Mouse (Mus musculus) cerebellum, adult 11-12 months (tissue): ENCODE measurements around the gene Ccdc155.
"Not testable (repeated sequence)": the region's sequence is repeated elsewhere in the genome, so short reads cannot be mapped to it uniquely, and the experiment has no call there.

Source experiments
- DNase-seq: peaks from one replicate; pipeline ENCODE4 v3.0.0; 2022

Gene Ccdc155

GRCm38 (mm10) chr7:45162996-45163615, 41.6 kb downstream of the Ccdc155 start:
- peak; percentile 60 for DNase-seq

- no peak for DNase-seq
Observed at GRCm38 (mm10) chr7:45162551-45162950, 42.1 kb downstream of the Ccdc155 start.

DNA sequence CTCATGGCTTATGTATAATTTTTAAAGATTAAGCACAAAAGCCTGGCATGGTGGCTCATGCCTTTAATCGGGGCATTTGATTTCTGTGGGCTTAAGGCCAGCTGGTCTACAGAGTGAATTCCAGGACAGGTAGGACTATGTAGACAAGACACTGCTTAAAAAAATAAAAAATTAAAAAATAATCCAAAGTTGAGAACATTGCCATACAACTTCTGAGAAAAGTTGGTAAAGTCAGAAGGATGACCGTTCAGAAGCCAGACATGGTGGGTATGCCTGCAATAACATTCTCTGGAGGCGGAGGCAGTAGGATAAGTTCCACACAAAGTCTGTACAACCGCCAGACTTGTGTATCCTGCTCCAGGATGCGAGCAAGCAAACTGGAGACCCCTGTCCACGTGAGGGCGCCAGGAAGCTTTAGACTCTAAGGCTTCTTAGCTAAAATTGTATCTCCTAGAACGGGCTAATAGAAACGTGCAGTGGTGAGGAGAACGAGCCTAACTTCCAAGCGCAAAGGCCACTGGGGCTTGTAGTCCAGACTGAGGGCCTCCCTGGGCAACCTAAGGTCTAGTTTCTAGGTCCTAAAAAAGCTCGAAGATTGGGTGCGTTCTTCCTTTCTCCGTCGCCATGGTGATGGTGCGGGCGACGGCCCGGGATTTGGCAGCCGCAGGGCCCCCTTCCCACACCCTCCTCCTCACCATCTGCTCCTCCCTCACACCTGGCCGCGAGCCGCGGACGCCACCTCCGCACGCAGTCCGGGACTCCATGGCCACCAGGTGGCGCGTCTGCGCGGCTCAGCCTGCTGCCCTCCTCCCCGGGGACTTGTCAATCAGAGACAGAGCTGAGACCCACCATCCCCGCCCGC, 42.8 kb downstream of the Ccdc155 start:
- peak; percentile 99 for DNase-seq

- DNase-seq, result peak; percentile 58
Observed at GRCm38 (mm10) chr7:45160866-45161265, 43.8 kb downstream of the Ccdc155 start.

- peak; percentile 58 for DNase-seq
Observed at GRCm38 (mm10) chr7:45160316-45160800, 44.3 kb downstream of the Ccdc155 start.

GRCm38 (mm10) chr7:45158991-45159390, 45.7 kb downstream of the Ccdc155 start:
- peak; percentile 65 for DNase-seq

- DNase-seq, result no peak
Observed at GRCm38 (mm10) chr7:45157459-45157858, 47.2 kb downstream of the Ccdc155 start.

DNA sequence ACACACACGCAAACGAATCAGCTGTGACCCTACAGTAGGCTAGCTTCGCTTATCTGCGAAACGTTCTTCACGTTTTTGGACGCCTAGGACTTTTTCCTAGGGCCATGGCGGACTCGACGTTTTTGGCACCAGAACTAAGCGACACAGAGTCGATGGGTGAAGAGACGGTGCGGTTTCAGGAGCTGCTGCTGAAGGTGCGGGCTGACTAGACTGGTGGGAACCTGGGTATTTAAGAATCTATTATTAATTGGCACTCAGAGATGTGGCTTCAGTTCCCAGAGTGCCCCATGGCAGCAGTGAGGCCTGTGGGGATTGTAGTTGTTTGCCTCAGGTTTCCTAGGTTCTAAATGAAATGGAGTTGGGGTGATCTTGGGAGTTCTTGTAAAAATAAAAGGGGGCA, 48.5 kb downstream of the Ccdc155 start:
- peak; percentile 48 for DNase-seq

DNA sequence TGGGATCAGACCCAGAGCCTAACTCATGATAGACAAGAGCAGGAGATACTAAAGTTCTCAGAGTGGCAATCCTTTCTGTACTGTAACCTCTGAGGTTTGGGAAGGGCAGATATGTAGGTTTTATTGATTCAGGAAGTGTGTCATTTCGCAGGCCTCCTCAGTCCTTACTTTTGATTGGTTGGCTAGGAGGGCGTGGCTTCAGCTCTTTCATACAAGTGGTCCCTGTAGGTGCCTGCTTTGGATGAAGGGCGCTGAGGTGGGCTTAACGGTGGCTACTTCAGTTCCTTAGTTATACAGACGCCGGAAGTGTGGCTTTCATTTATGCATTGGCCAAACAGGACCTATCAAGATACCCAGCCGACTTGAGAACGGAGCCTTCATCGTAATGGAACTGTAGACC, 49.1 kb downstream of the Ccdc155 start:
- DNase-seq, result peak; percentile 54

DNA sequence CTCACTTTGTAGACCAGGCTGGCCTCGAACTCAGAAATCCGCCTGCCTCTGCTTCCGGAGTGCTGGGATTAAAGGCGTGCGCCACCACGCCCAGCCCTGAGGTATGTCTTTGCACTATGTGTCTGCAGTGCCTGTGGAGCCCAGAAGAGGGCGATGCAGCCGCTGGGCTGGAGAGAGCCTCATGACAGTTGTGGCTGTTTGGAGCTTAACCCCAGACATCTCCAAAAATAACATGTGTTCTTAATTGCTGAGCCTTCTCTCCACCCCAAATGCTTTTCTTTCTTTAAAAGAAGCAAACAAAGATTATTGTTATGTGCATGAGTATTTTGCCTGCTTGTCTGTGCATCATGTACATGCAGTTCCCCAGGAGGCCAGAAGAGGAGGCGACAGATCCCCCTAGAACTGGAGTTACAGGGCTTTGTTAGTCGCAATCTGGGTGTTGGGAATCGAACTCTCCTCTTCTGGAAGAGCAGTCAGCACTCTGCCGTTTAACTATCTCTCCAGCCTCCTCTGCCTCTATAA, 49.6 kb downstream of the Ccdc155 start:
- DNase-seq, result peak; percentile 78

GRCm38 (mm10) chr7:45154096-45154992, 50.3 kb downstream of the Ccdc155 start, which contains the start of the genes Pih1d1 and Aldh16a1:
Gene Pih1d1 (plus strand): TSS chr7:45154303.
Gene Aldh16a1 (minus strand): TSS chr7:45154584.
- DNase-seq, result peak; percentile 97

- DNase-seq, result no peak
Observed at GRCm38 (mm10) chr7:45153586-45153985, 51.1 kb downstream of the Ccdc155 start.

GRCm38 (mm10) chr7:45153052-45153451, 51.6 kb downstream of the Ccdc155 start:
- not testable (repeated sequence) for DNase-seq

- no peak for DNase-seq
Observed at GRCm38 (mm10) chr7:45151303-45151702, 53.4 kb downstream of the Ccdc155 start.

DNA sequence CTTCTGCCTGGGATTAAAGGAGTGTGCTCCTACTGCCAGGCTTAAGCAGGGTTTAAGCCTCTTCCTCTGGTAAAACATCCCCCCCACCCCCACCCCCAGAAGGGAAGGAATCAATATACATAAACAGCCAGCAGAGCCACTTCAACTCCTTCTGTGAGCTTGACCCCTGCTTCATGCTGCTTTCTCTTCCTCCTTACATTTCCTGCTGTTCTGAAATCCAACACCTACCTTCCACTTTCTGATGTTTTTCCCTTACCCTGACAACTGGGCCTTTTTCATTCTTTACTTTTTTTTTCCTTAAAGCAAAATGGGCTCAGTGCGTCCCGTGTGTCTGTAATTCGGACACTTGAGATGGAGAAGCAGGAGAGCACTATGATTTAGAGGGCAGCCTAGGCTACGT, 54.4 kb downstream of the Ccdc155 start:
- DNase-seq, result no peak

DNA sequence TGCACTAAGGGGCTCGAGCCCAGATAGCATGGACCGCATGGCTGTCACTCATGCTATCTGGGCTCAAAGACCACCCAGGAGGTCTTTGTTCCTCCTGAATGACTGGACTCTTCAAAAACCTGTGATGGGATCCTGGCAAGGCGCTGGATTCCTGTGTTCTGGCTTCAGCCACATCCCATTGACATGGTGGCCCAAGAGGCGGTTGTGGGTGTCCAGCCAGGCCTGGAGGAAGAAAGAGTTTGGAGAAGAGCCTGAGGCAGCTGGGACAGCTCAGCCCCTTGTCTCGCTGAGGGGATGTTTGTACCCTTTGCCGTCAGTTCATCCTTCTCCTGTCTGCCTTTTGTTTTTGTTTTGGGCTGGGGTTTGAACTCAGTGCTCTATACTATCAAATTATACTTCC, 55.1 kb downstream of the Ccdc155 start:
- no peak for DNase-seq

DNA sequence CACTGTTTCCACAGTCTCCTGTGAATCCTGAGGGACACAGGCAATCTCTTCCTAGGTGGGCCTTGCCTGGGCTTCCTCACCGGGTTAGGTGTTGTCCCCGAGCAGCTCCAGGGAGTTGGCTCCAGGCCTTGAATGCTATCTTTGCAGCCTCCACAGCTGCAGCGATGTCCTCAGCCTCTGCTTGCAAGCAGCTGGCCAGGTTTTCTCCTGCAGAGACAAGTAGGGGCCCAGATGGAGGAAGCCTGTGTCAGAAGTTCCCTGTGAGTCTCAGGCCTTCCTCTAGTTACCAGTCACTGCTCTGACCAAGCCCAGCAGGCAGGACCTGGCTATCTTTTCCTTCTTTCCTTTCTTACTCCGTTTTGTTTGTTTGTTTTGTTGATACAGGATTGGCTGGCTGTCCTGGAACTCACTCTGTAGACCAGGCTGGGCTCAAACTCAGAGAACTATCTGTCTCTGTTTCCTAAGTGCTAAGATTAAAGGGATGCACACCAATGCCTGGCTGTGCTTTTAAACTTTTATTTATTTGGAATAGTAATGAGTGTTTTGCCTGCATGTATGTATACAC, 56.1 kb downstream of the Ccdc155 start:
- DNase-seq, result no peak

GRCm38 (mm10) chr7:45147899-45148298, 56.8 kb downstream of the Ccdc155 start:
- no peak for DNase-seq

DNA sequence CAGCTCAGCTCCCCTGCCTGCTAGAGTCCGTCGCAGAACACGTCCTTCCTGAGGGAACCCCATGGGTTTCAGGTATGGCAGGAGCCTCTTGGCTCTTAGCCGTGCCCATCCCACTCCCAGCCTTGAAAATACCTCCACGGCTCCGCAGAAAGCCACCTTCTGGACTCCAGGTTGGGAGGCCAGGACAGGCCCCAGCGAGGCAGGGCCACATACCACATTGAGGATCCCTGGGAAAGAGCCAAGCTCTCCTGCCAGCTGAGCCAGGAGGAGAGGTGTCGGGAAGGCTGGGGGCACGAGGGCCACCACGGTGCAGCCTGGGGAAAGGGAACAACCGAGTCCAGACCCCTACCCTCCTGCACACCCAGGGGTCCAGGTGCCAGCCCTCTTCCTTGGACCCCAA, 57.4 kb downstream of the Ccdc155 start:
- DNase-seq, result no peak

DNA sequence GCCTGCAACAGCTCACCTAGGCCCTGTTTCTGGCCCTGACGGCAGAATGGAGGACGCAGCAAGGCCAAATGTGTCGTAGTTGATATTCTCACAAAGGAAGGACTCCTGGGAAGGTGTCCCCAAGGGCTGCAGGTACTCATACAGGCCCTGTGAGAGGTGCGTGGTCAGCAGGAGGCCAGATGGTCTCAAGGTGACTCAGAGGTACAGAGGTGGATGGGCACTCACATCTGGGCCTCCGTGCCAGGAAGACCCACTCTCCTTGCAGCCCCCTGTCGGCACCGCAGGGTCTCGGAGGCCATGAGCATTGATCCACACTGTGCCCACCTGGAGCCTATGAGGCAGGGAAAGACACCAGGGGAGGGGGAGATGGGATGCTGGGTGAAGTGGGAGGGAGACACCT, 59.2 kb downstream of the Ccdc155 start:
- DNase-seq, result no peak

- DNase-seq, result no peak
Observed at GRCm38 (mm10) chr7:45144368-45145174, 60.1 kb downstream of the Ccdc155 start.
